Mouse (Mus musculus): ENCODE data around the gene Camk1g.

Camk1g gene

DNA sequence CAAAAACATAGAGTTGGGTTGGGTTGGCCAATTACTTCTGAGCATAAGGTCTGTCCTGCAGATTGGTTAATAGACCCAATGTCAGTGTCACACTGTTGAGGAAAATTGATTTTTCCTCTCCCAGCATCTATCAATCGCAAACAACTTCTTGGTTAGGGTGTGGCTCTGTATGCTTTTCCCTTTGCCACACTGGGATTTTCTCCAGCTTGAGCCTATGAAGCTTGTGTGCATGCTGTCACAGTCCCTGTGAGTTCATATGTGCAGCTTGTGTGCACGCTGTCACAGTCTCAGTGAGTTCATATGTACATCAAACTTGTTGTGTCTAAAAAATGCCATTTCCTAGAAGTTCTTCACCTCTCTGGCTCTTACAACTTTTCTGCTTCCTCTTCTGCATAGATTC is 63.3 kb downstream of the Camk1g start:
- in situ Hi-C loops (cut with MboI, MseI): no loop called here

DNA sequence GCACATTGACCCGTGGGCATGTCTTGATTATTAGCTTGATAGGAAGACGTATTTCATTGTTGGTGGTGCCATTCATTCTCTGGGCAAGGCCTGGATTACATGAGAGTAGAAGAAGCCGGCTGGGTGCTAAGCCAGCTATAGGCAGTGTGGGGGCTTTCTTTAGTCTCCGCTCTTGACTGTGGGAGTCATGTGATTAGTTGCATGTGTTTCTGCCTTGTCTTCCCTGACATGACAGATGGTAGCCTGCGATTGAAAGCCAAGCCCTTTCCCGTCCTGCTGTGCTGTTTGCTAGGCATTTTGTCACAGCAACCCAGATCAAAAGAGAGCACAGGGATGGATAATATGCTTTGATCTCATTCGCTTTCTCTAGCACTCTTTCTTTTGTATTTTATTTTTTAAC is 64.7 kb downstream of the Camk1g start:
- in situ Hi-C loops (cut with MboI, MseI): no loop called here

DNA sequence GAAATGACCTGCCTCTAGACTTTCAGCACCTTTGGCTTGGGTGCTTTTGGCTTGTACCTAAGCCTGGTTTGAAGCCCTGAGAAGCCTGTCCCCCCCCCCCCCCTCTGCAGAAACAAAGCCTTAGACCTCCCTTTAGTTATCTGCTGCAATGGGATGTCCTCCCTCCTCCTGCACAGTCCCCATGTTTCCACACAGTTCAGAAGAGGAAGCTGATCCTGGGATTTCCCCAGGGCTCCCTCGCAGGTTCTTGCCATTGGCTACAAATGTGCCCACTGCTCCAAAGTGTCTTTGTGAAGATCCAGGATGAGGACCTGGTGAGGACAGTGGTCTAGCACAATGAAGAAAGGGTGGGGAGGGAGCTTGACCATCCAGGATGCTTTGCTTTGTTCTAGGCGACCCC is 67.0 kb downstream of the Camk1g start:
- in situ Hi-C loops (cut with MboI, MseI): no loop called here

DNA sequence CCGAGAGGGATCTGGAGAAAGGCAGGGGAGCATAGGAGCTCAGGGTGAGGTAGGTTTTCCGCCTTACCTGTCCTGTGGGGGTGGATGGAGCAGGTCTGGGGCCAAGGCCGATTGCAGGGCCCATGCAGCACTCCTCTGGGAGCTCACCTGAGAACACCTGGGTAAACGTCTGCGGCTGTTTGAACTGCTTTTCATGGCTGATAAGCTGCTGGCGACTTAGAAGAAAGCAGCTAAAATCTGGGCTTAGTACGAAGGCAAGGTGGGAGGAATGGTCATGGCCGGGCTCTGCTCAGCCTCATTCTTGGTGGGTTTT is 68.0 kb downstream of the Camk1g start:
- in situ Hi-C loops (cut with MboI, MseI): no loop called here

DNA sequence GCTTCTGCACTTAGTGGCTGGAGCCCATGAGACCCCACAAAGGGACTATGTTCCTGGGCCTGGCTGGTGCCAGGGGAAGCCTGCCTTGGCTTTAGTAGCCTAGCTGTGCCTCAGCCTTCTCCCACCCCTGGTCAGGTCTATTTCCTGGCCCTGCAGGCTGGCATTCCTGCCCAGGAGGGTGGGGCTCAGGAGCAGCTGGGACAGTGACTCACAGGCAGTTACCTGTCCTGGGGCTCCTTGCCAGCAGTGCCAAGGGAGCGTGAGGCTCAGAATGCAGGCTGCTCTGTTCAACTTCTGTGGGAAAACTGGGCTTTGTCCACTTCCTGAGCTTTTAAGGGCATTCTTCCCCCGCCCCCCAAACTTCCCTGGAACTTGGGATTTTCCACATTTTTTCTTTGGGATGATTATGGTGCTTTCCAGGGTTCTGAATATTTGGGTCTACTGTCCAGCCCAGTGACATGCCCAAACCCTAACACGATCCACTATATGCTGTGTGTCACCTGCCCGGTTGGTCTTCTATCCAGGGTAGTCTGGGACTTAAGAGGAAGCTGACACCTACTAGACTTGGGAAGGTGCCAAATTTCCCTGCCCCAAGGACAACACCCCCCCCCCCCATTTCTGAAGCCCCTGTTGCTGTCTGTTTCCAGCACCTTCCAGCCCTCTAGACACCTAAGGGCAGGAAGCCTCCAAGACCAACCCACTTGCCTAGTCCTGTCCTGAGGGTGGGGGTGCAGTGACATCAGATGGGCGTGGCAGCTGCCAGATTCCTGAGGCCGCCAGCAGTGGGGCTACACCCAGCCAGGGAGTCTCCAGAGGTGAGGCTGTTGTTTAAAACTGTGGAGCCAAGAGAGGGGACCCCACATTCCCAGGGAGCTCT is 68.6 kb downstream of the Camk1g start:
- in situ Hi-C loops (cut with MboI, MseI): no loop called here

DNA sequence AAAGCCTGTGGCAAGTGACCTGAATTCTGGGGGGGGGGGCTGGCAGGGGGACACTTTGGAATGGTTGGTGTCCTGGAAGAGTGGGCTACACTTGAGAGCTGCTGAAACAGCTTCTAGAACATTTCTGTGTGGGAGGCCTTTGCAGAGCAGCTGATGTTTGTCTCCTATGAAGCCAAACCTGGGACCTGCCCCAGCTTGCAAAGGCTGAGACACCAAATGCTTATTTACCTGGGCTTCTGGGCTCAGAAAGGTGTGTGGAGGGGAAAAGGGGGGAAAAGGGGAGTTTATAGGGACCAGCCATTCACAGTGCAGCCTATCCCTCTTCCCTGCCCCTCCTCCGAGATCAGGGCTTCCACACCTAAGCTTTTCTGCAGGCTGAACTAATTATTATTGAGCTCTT is 70.1 kb downstream of the Camk1g start:
- in situ Hi-C loops (cut with MboI, MseI): no loop called here

DNA sequence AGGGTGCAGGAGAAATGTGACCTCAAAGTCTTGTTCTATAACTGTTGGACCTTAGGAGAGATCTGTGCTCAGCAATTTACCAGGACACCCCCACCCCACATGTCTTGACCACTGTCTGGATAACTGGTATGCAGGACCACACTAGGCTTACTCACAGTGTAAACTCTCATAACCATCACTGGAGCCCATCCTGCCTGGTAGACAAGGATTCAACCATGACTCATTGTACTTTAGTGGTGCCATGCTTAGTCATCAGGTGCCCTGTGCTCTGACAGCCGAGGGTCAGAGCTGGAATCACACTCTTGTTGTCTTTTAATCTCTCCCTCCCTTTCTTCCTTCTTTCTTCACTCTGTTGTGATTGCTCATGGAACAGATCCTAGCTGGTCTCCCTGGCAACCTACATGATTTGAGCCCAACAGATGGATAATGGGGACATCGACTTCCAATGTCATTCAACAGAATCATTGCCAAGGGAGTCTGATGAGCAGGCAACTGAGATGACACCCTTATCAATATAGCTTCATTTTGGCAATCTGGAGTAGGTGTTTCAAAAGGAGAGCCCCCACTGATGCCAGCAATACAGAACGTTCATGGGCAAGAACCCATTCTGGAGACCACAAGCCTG is 71.8 kb downstream of the Camk1g start:
- in situ Hi-C loops (cut with MboI, MseI): no loop called here
